Mouse (Mus musculus): ENCODE results near the gene Itpr2. TPM values are rescaled to one million over a fixed set of nuclear protein-coding genes. Genes with fewer than 3 reads are reported as not detected.

Gene Itpr2
- total and polyA plus RNA-seq, 3 experiments: 2.3 to 46.0 (median 37.6) TPM

GRCm38 (mm10) chr6:146158717-146159116 is 343.3 kb downstream of the Itpr2 start:
- ATAC-seq (ENCODE audit: extremely low read depth, insufficient number of reproducible peaks, low FRiP score, poor library complexity, severe bottlenecking) (no peak), DNase-seq (ENCODE audit: low spot score) (no peak)
- H3K4me1 ChIP-seq (ENCODE audit: insufficient read depth, low read depth, low read length): no peaks in the 10 kb centered on the region

DNA sequence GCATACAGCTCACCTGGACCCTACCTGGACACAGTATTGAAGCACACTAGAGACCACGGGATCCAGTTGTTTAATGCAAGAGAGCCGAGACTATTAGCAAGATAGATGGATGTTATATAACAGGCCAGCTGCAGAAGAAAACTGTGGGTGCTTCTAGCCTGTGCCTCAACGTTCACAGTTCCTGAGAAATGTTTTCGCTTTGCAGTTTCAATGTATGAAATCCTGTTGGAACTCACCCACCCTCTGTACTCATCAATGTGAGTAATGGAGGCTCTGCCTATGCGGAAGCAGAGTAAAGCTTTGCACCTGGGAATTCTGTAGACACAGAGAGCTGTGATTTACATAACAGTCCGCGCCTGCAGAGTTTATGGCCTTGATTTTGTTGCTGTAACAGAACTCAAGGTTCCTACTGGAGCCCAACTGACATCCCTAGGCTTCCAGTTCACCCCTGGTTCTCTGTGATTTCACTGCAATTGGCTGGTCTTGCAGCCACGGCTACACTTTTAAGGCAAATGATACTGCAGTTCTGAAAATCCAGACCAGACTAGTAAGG is 344.0 kb downstream of the Itpr2 start:
- H3K9me3 ChIP-seq (replicated peaks): no peaks in the 10 kb centered on the region
- DNase-seq (ENCODE audit: low spot score): no peak
- TF ChIP-seq GATA2 (IDR thresholded peaks at IDR 0.05; ENCODE audit: borderline replicate concordance, low read depth, low read length) (no peak), POLR2AphosphoS5 (IDR thresholded peaks at IDR 0.05; ENCODE audit: insufficient replicate concordance, low read depth, low read length) (no peak), TAL1 (conservative IDR thresholded peaks at IDR 0.05; ENCODE audit: low read depth, low read length) (no peak), GATA1 (IDR thresholded peaks at IDR 0.05; ENCODE audit: borderline replicate concordance, low read length) (no peak), CTCF (IDR thresholded peaks at IDR 0.05; ENCODE audit: low read depth, low read length) (no peak)
- no peak for ATAC-seq (ENCODE audit: extremely low read depth, insufficient number of reproducible peaks, low FRiP score, poor library complexity, severe bottlenecking)
- H3K4me1 ChIP-seq (ENCODE audit: insufficient read depth, low read depth, low read length): no peaks in the 10 kb centered on the region
- no peak overlapping the region for H3K4me3 ChIP-seq (ENCODE audit: low read depth, low read length)
- peaks cover 41% of the 10 kb centered on the region for H3K36me3 ChIP-seq (replicated peaks)
- H3K27me3 ChIP-seq (ENCODE audit: insufficient read depth, low read length): no peaks in the 10 kb centered on the region

More at GRCm38 (mm10) chr6:146158717-146159116, 343.3 kb downstream of the Itpr2 start:
- TF ChIP-seq CTCF (IDR thresholded peaks at IDR 0.05; ENCODE audit: low read depth, low read length) (no peak), GATA1 (IDR thresholded peaks at IDR 0.05; ENCODE audit: borderline replicate concordance, low read length) (no peak), TAL1 (conservative IDR thresholded peaks at IDR 0.05; ENCODE audit: low read depth, low read length) (no peak), POLR2AphosphoS5 (IDR thresholded peaks at IDR 0.05; ENCODE audit: insufficient replicate concordance, low read depth, low read length) (no peak), GATA2 (IDR thresholded peaks at IDR 0.05; ENCODE audit: borderline replicate concordance, low read depth, low read length) (no peak)
- H3K36me3 ChIP-seq (replicated peaks): peaks cover 41% of the 10 kb centered on the region
- no peaks in the 10 kb centered on the region for H3K27me3 ChIP-seq (ENCODE audit: insufficient read depth, low read length)
- H3K9me3 ChIP-seq (replicated peaks): no peaks in the 10 kb centered on the region
- no peak overlapping the region for H3K4me3 ChIP-seq (ENCODE audit: low read depth, low read length)

DNA sequence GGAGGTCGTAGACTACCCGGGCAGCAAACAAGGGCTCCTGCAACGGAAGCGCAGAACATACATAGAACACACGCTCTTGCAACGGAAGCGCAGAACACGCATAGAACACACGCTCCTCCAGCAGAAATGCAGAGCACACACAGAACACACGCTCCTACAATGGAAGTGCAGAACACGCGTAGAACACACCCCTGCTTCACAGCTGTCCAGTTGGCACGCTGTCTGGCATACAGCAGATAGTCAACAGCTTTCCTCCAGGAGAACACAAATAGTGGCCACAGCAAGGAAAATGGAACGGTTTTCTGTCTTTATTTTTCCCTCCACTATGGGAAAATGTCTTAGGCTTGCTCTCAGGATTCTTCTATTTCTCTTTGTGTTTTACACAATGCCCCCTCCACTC is 344.9 kb downstream of the Itpr2 start:
- Histone ChIP-seq H3K4me3 (ENCODE audit: low read depth, low read length) (no peak overlapping the region), H3K9me3 (replicated peaks) (no peaks in the 10 kb centered on the region), H3K27me3 (ENCODE audit: insufficient read depth, low read length) (no peaks in the 10 kb centered on the region), H3K36me3 (replicated peaks) (peaks cover 44% of the 10 kb centered on the region), H3K4me1 (ENCODE audit: insufficient read depth, low read depth, low read length) (no peaks in the 10 kb centered on the region)
- no peak for DNase-seq (ENCODE audit: low spot score)
- no peak for TF ChIP-seq CTCF (IDR thresholded peaks at IDR 0.05; ENCODE audit: low read depth, low read length)
- TF ChIP-seq TAL1 (conservative IDR thresholded peaks at IDR 0.05; ENCODE audit: low read depth, low read length): no peak
- TF ChIP-seq GATA2 (IDR thresholded peaks at IDR 0.05; ENCODE audit: borderline replicate concordance, low read depth, low read length): no peak
- no peak for TF ChIP-seq POLR2AphosphoS5 (IDR thresholded peaks at IDR 0.05; ENCODE audit: insufficient replicate concordance, low read depth, low read length)
- TF ChIP-seq GATA1 (IDR thresholded peaks at IDR 0.05; ENCODE audit: borderline replicate concordance, low read length): no peak
- no peak for ATAC-seq (ENCODE audit: extremely low read depth, insufficient number of reproducible peaks, low FRiP score, poor library complexity, severe bottlenecking)

DNA sequence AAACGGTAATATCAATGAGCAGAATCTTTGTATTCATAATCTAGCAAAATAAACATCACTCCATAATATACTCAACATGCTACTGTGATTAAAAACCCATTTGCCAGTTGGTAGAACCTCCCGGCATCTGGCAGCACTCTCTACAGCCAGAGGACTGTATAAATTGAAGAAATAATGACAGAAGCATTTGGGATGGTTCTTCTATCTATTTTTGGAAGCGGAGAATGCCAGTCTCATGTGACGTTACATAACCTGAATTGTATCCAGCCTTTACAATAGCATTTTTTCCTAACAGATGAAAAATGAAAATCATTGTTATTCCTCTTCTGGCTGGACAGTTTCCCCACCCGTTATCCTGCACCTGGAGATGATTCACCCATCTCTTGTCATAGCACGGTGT is 345.5 kb downstream of the Itpr2 start:
- ATAC-seq (ENCODE audit: extremely low read depth, insufficient number of reproducible peaks, low FRiP score, poor library complexity, severe bottlenecking): no peak
- TF ChIP-seq POLR2AphosphoS5 (IDR thresholded peaks at IDR 0.05; ENCODE audit: insufficient replicate concordance, low read depth, low read length): no peak
- no peak for TF ChIP-seq GATA2 (IDR thresholded peaks at IDR 0.05; ENCODE audit: borderline replicate concordance, low read depth, low read length)
- TF ChIP-seq TAL1 (conservative IDR thresholded peaks at IDR 0.05; ENCODE audit: low read depth, low read length): no peak
- no peak for TF ChIP-seq CTCF (IDR thresholded peaks at IDR 0.05; ENCODE audit: low read depth, low read length)
- no peak for TF ChIP-seq GATA1 (IDR thresholded peaks at IDR 0.05; ENCODE audit: borderline replicate concordance, low read length)
- Histone ChIP-seq H3K27me3 (ENCODE audit: insufficient read depth, low read length) (no peaks in the 10 kb centered on the region), H3K4me3 (ENCODE audit: low read depth, low read length) (no peak overlapping the region), H3K9me3 (replicated peaks) (no peaks in the 10 kb centered on the region), H3K36me3 (replicated peaks) (peaks cover 47% of the 10 kb centered on the region), H3K4me1 (ENCODE audit: insufficient read depth, low read depth, low read length) (no peaks in the 10 kb centered on the region)
- DNase-seq (ENCODE audit: low spot score): no peak

- no peaks in the 10 kb centered on the region for H3K9me3 ChIP-seq (replicated peaks)
- no peaks in the 10 kb centered on the region for H3K27me3 ChIP-seq (ENCODE audit: insufficient read depth, low read length)
- ATAC-seq (ENCODE audit: extremely low read depth, insufficient number of reproducible peaks, low FRiP score, poor library complexity, severe bottlenecking) (no peak), DNase-seq (ENCODE audit: low spot score) (no peak)
- H3K4me3 ChIP-seq (ENCODE audit: low read depth, low read length): no peak overlapping the region
- peaks cover 57% of the 10 kb centered on the region for H3K36me3 ChIP-seq (replicated peaks)
- TF ChIP-seq POLR2AphosphoS5 (IDR thresholded peaks at IDR 0.05; ENCODE audit: insufficient replicate concordance, low read depth, low read length): no peak
- no peak for TF ChIP-seq GATA2 (IDR thresholded peaks at IDR 0.05; ENCODE audit: borderline replicate concordance, low read depth, low read length)
- no peak for TF ChIP-seq GATA1 (IDR thresholded peaks at IDR 0.05; ENCODE audit: borderline replicate concordance, low read length)
- TF ChIP-seq TAL1 (conservative IDR thresholded peaks at IDR 0.05; ENCODE audit: low read depth, low read length): no peak
- no peak for TF ChIP-seq CTCF (IDR thresholded peaks at IDR 0.05; ENCODE audit: low read depth, low read length)
- no peaks in the 10 kb centered on the region for H3K4me1 ChIP-seq (ENCODE audit: insufficient read depth, low read depth, low read length)
Measured at GRCm38 (mm10) chr6:146155156-146155734, 346.8 kb downstream of the Itpr2 start.

GRCm38 (mm10) chr6:146152843-146153242 is 349.2 kb downstream of the Itpr2 start:
- Histone ChIP-seq H3K4me3 (ENCODE audit: low read depth, low read length) (no peak overlapping the region), H3K9me3 (replicated peaks) (no peaks in the 10 kb centered on the region), H3K36me3 (replicated peaks) (peaks cover 62% of the 10 kb centered on the region), H3K27me3 (ENCODE audit: insufficient read depth, low read length) (no peaks in the 10 kb centered on the region), H3K4me1 (ENCODE audit: insufficient read depth, low read depth, low read length) (no peaks in the 10 kb centered on the region)
- ATAC-seq (ENCODE audit: extremely low read depth, insufficient number of reproducible peaks, low FRiP score, poor library complexity, severe bottlenecking) (no peak), DNase-seq (ENCODE audit: low spot score) (no peak)
- TF ChIP-seq TAL1 (conservative IDR thresholded peaks at IDR 0.05; ENCODE audit: low read depth, low read length): no peak
- TF ChIP-seq POLR2AphosphoS5 (IDR thresholded peaks at IDR 0.05; ENCODE audit: insufficient replicate concordance, low read depth, low read length): no peak
- no peak for TF ChIP-seq GATA1 (IDR thresholded peaks at IDR 0.05; ENCODE audit: borderline replicate concordance, low read length)
- no peak for TF ChIP-seq GATA2 (IDR thresholded peaks at IDR 0.05; ENCODE audit: borderline replicate concordance, low read depth, low read length)
- TF ChIP-seq CTCF (IDR thresholded peaks at IDR 0.05; ENCODE audit: low read depth, low read length): no peak

Data from G1E (cell line).